Mouse (Mus musculus) heart, embryonic 13.5 days (tissue): ENCODE measurements around the gene Atxn7. TPM values are rescaled to one million over a fixed set of nuclear protein-coding genes. Genes with fewer than 3 reads are reported as not detected.
A peak's percentile ranks its signal among the peaks of the same experiment; 100 is the strongest.

ENCODE experiments used
- ATAC-seq: fragments of 200-750 bp; cut with Nextera tagmentation; 2 replicates; pipeline ENCODE4 v1.8.0; 2017; ENCODE audit warnings: moderate TSS enrichment; ENCODE audit not compliant: insufficient number of reproducible peaks, low FRiP score, low TSS enrichment; ENCODE audit errors: extremely low read depth
- H3K27ac ChIP-seq: fragments of 300-500 bp; sonication (generic); replicated peaks from 2 replicates; pipeline ENCODE4 v1.5.1; 2015; ENCODE audit warnings: moderate library complexity, mild to moderate bottlenecking, inconsistent platforms
- H3K27me3 ChIP-seq: fragments of 300-500 bp; sonication (generic); replicated peaks from 2 replicates; pipeline ENCODE4 v1.6.1; 2015; ENCODE audit warnings: mild to moderate bottlenecking, inconsistent platforms
- H3K36me3 ChIP-seq: fragments of 300-500 bp; sonication (generic); 2 replicates; pipeline ENCODE4 v1.6.1; 2015; ENCODE audit warnings: mild to moderate bottlenecking, inconsistent platforms
- H3K4me1 ChIP-seq: fragments of 300-500 bp; sonication (generic); 2 replicates; pipeline ENCODE4 v1.6.1; 2015; ENCODE audit warnings: inconsistent platforms
- H3K4me2 ChIP-seq: fragments of 300-500 bp; sonication (generic); 2 replicates; pipeline ENCODE4 v1.6.1; 2015; ENCODE audit warnings: inconsistent platforms, mild to moderate bottlenecking, moderate library complexity
- H3K4me3 ChIP-seq: fragments of 300-500 bp; sonication (generic); 2 replicates; pipeline ENCODE4 v1.5.1; 2015; ENCODE audit warnings: moderate library complexity, mild to moderate bottlenecking, inconsistent platforms
- H3K9ac ChIP-seq: fragments of 300-500 bp; sonication (generic); 2 replicates; pipeline ENCODE4 v1.6.1; 2015; ENCODE audit warnings: inconsistent platforms, mild to moderate bottlenecking, moderate library complexity
- H3K9me3 ChIP-seq: fragments of 300-500 bp; sonication (generic); 2 replicates; pipeline ENCODE4 v1.6.1; 2016; ENCODE audit warnings: inconsistent platforms
- WGBS: fragments of 180-500 bp; shearing (Covaris S2); methylation state at CpG from one replicate; pipeline ENCODE4 v1.1.7; 2015; ENCODE audit warnings: mixed read lengths; 5-methylcytosine and 5-hydroxymethylcytosine counted together
- polyA plus RNA-seq: library from polyadenylated mRNA; unstranded; fragments of >200 nt; fragmentation: Nextera tagmentation; extraction: Ambion mirVana; gene quantifications from 2 replicates; pipeline ENCODE4 v1.2.1, GENCODE M21; 2015

Atxn7 gene
- polyA plus RNA-seq, 1 experiment from 2014 or later: 2.7 TPM

GRCm38 (mm10) chr14:13960079-13960478 is 1.2 kb upstream of the Atxn7 start:
- H3K27me3 ChIP-seq: no peaks in the 10 kb centered on the region; the same call in none of the 2 replicates
- peaks cover 12% of the 10 kb centered on the region for H3K36me3 ChIP-seq
- H3K4me2 ChIP-seq: peak overlapping the region; percentile 75
- peaks cover 25% of the 10 kb centered on the region for H3K4me1 ChIP-seq
- no peak for ATAC-seq
- H3K9me3 ChIP-seq: no peaks in the 10 kb centered on the region
- peak overlapping the region; percentile 86; the same call in 1 of the 2 replicates for H3K27ac ChIP-seq
- peak overlapping the region; percentile 98 for H3K9ac ChIP-seq
- WGBS: 3% methylated on average over 9 of the region's 9 CpGs
- H3K4me3 ChIP-seq: peak overlapping the region; percentile 96

- Histone ChIP-seq H3K27ac (peak overlapping the region; percentile 86), H3K4me3 (peak overlapping the region; percentile 96), H3K27me3 (peaks cover 2% of the 10 kb centered on the region), H3K9ac (peak overlapping the region; percentile 98), H3K4me2 (peak overlapping the region; percentile 75), H3K4me1 (peaks cover 25% of the 10 kb centered on the region), H3K9me3 (no peaks in the 10 kb centered on the region), H3K36me3 (peaks cover 5% of the 10 kb centered on the region)
- WGBS: under 1% methylated on average over 53 of the region's 75 CpGs
- ATAC-seq: peak; percentile 56
These were observed 536 bp upstream of the Atxn7 start for GRCm38 (mm10) chr14:13960482-13961325.

GRCm38 (mm10) chr14:13962476-13962875 is 1.2 kb downstream of the Atxn7 start:
- Histone ChIP-seq H3K9me3 (no peaks in the 10 kb centered on the region), H3K27me3 (peaks cover 14% of the 10 kb centered on the region)
- ATAC-seq: no peak

GRCm38 (mm10) chr14:13963527-13963926 is 2.3 kb downstream of the Atxn7 start:
- Histone ChIP-seq H3K9ac (no peak overlapping the region), H3K36me3 (no peaks in the 10 kb centered on the region), H3K4me2 (no peak overlapping the region), H3K27me3 (peaks cover 22% of the 10 kb centered on the region), H3K4me3 (no peak overlapping the region), H3K27ac (no peak overlapping the region), H3K9me3 (no peaks in the 10 kb centered on the region), H3K4me1 (peaks cover 16% of the 10 kb centered on the region)
- WGBS: 78% methylated on average over 1 of the region's 1 CpGs
- no peak for ATAC-seq

More at GRCm38 (mm10) chr14:13962476-13962875, 1.2 kb downstream of the Atxn7 start:
- peaks cover 22% of the 10 kb centered on the region for H3K4me1 ChIP-seq
- peak overlapping the region; percentile 75; the same call in 1 of the 2 replicates for H3K4me2 ChIP-seq
- WGBS: 84% methylated on average over 6 of the region's 6 CpGs
- no peak overlapping the region for H3K9ac ChIP-seq
- H3K27ac ChIP-seq: no peak overlapping the region
- no peak overlapping the region for H3K4me3 ChIP-seq
- H3K36me3 ChIP-seq: no peaks in the 10 kb centered on the region

- H3K27me3 ChIP-seq: peaks cover 42% of the 10 kb centered on the region
- no peaks in the 10 kb centered on the region for H3K9me3 ChIP-seq
- H3K36me3 ChIP-seq: no peaks in the 10 kb centered on the region
- 25% methylated on average over 1 of the region's 1 CpGs for WGBS
- H3K4me3 ChIP-seq: no peak overlapping the region
- H3K4me1 ChIP-seq: peaks cover 9% of the 10 kb centered on the region; the same call in 1 of the 2 replicates
- no peak overlapping the region for H3K9ac ChIP-seq
- no peak overlapping the region for H3K27ac ChIP-seq
- ATAC-seq: no peak
- H3K4me2 ChIP-seq: no peak overlapping the region
These were observed 6.4 kb downstream of the Atxn7 start for GRCm38 (mm10) chr14:13967607-13968006.

DNA sequence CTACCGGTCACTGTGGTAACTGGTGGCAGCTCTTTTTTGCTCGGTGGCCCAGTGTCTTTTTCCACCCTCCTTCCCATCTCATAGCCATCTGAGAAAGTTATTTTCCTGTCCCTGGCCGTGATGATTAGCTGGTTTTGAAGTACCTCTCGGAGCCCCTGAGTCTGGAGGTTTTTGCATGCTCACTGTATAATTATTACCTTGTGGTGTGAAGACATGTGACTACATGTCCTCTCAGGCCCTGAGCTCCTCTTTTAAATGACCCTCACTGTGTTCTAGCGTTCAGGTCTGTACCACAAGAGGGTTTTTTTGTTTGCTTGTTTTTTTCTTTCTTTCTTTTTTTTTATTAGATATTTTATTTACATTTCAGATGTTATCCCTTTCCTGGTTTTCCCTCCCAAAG is 7.2 kb downstream of the Atxn7 start:
- no peak overlapping the region for H3K9ac ChIP-seq
- peaks cover 48% of the 10 kb centered on the region for H3K27me3 ChIP-seq
- peaks cover 9% of the 10 kb centered on the region; the same call in 1 of the 2 replicates for H3K4me1 ChIP-seq
- H3K27ac ChIP-seq: no peak overlapping the region
- H3K9me3 ChIP-seq: no peaks in the 10 kb centered on the region
- ATAC-seq: no peak
- no peaks in the 10 kb centered on the region for H3K36me3 ChIP-seq
- no peak overlapping the region for H3K4me3 ChIP-seq
- no peak overlapping the region for H3K4me2 ChIP-seq
- 76% methylated on average over 5 of the region's 5 CpGs for WGBS

DNA sequence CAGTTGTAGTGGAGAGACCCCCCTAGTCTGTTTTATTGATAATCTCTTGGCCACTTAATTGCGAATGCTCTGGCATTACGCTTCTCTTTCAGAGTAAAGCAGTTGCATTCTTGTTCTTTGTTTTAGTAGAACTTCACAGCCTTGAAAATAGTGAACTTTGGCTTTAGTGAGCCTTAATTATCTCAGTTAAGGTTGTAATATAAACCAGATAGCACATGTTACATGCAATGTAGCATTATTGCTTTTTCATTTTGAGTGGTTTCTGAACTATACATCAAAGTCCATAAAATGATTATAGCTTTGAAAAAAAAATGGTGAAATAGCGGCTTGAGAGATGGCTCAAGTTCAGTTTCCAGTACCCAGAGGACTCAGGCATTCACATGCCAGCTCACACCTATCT is 9.3 kb downstream of the Atxn7 start:
- Histone ChIP-seq H3K4me1 (peaks cover 10% of the 10 kb centered on the region; the same call in 1 of the 2 replicates), H3K4me3 (no peak overlapping the region), H3K36me3 (no peaks in the 10 kb centered on the region), H3K9me3 (no peaks in the 10 kb centered on the region), H3K27ac (no peak overlapping the region), H3K27me3 (peaks cover 66% of the 10 kb centered on the region), H3K9ac (no peak overlapping the region), H3K4me2 (no peak overlapping the region)
- WGBS: 86% methylated on average over 3 of the region's 3 CpGs
- no peak for ATAC-seq

DNA sequence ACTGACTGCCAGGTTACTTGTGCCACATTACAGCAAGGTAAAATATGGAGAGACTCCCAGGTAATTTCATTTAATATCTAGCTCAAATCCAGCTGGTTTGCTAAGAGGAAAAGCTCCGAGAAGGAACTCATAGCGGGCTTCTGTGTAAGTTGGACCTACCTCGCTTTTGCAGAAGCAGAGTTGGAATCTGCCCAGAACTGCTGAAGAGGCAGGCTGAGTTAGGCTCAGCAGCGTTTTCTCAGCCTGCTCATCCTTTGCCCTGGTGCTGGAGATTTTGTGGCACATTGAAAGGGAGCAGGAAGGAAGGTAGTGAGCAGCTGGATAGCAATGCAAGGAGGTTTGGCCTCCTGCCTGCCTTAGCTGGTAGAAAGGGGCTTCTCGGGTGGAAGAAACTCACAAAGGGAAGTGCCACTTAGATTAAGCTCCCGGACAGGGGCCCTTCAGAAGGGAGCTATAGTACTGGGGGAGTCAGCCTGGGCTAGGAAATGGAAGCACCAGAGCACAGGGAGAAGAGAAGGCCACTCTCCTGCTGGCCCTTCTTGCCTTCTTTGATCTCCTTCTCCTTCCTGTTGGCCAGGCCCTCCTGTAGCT is 10.5 kb downstream of the Atxn7 start:
- Histone ChIP-seq H3K4me3 (no peak overlapping the region), H3K27ac (no peak overlapping the region), H3K4me1 (peaks cover 12% of the 10 kb centered on the region; the same call in 1 of the 2 replicates), H3K9ac (no peak overlapping the region), H3K4me2 (no peak overlapping the region), H3K27me3 (peaks cover 60% of the 10 kb centered on the region), H3K36me3 (no peaks in the 10 kb centered on the region), H3K9me3 (no peaks in the 10 kb centered on the region)
- no peak for ATAC-seq
- WGBS: 31% methylated on average over 6 of the region's 6 CpGs

DNA sequence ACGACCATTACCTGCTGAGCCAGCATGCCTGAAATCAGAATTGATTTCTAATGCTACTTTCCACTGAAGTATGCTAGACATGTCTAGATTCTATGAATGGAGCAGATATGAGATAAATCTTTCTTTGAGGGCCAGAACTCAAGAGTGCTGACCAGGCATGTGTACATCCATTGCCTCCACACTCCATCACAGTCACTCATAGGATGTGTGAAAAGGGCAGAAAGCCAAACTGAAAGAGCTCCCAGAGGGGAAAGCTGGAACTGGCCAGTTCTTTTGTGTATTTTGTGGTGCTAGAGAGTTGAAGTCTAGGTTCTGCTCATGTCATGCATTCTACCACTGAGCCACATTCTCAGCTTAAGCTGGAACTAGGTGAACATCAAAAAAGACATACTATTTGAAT is 16.3 kb downstream of the Atxn7 start:
- ATAC-seq: no peak
- H3K9ac ChIP-seq: no peak overlapping the region
- H3K4me3 ChIP-seq: no peak overlapping the region
- no peak overlapping the region for H3K4me2 ChIP-seq
- peaks cover 5% of the 10 kb centered on the region; the same call in 1 of the 2 replicates for H3K4me1 ChIP-seq
- peaks cover 46% of the 10 kb centered on the region for H3K27me3 ChIP-seq
- H3K36me3 ChIP-seq: no peaks in the 10 kb centered on the region
- WGBS: 60% methylated on average over 1 of the region's 1 CpGs
- H3K27ac ChIP-seq: no peak overlapping the region
- H3K9me3 ChIP-seq: no peaks in the 10 kb centered on the region

DNA sequence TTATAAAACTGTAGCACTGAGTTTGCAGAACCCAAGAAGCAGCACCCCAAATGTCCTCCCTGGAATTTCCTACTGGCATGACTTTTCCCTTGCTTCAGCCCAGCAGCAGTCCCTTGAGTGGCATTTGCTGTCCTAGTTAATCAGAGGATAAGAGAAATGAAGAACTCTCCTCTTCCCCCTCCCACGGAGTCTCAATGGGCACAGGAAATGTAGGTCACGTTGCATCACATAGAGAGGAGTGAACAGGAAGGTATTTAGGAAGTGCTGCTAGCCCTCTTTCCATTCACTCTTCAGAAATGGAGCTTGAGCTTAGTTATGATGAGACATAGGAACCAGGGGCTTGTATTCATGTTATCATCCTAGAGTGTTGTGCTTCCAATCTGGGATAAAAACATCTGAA is 20.0 kb downstream of the Atxn7 start:
- H3K4me2 ChIP-seq: no peak overlapping the region
- no peak overlapping the region for H3K27ac ChIP-seq
- no peak overlapping the region for H3K4me3 ChIP-seq
- 27% methylated on average over 2 of the region's 2 CpGs for WGBS
- no peak overlapping the region for H3K9ac ChIP-seq
- H3K27me3 ChIP-seq: peaks cover 18% of the 10 kb centered on the region
- no peaks in the 10 kb centered on the region for H3K9me3 ChIP-seq
- no peak for ATAC-seq
- H3K4me1 ChIP-seq: peaks cover 3% of the 10 kb centered on the region; the same call in 1 of the 2 replicates
- no peaks in the 10 kb centered on the region for H3K36me3 ChIP-seq

GRCm38 (mm10) chr14:13982174-13982573 is 20.9 kb downstream of the Atxn7 start:
- Histone ChIP-seq H3K27ac (no peak overlapping the region), H3K4me1 (peaks cover 3% of the 10 kb centered on the region; the same call in 1 of the 2 replicates), H3K4me2 (no peak overlapping the region), H3K36me3 (no peaks in the 10 kb centered on the region), H3K9ac (no peak overlapping the region), H3K27me3 (peaks cover 18% of the 10 kb centered on the region), H3K4me3 (no peak overlapping the region), H3K9me3 (no peaks in the 10 kb centered on the region)
- no peak for ATAC-seq
- WGBS: 39% methylated on average over 2 of the region's 2 CpGs
